Mouse (Mus musculus) mature B cell (primary cell): ENCODE results near the gene Pdpr.
"Not testable (repeated sequence)": the region's sequence is repeated elsewhere in the genome, so short reads cannot be mapped to it uniquely, and the experiment has no call there.

Experiments
- in situ Hi-C: fragments of 300-500 bp; cut with MboI; formaldehyde crosslinking; loops from 2 replicates; pipeline ENCODE4 v1.14.3; 2019

The Pdpr gene

GRCm38 (mm10) chr8:111093865-111094718 lies at the start of gene Pdpr:
Pdpr (plus strand) TSS chr8:111094630.
- in situ Hi-C loops = no loop called here

- in situ Hi-C loops = no loop called here
These were observed 45.7 kb upstream of the Pdpr start for GRCm38 (mm10) chr8:111048694-111049093.

- in situ Hi-C loops = no loop called here
These were observed 45.3 kb upstream of the Pdpr start for GRCm38 (mm10) chr8:111049106-111049505.

GRCm38 (mm10) chr8:111053827-111054518 lies 40.5 kb upstream of the Pdpr start:
- in situ Hi-C loops = no loop called here

- in situ Hi-C loops = no loop called here
These were observed 39.3 kb upstream of the Pdpr start for GRCm38 (mm10) chr8:111055031-111055634.

- in situ Hi-C loops = no loop called here
These were observed 38.8 kb upstream of the Pdpr start for GRCm38 (mm10) chr8:111055661-111056060.

- in situ Hi-C loops = no loop called here
These were observed 38.2 kb upstream of the Pdpr start, which contains the start of gene Exosc6 for GRCm38 (mm10) chr8:111056158-111056663. Exosc6 (plus strand) TSS chr8:111056339.

- in situ Hi-C loops = no loop called here
These were observed 37.6 kb upstream of the Pdpr start for GRCm38 (mm10) chr8:111056691-111057293.

- in situ Hi-C loops = no loop called here
These were observed 35.4 kb upstream of the Pdpr start for GRCm38 (mm10) chr8:111058946-111059572.

GRCm38 (mm10) chr8:111061688-111062071 lies 32.8 kb upstream of the Pdpr start:
- in situ Hi-C loops = no loop called here

GRCm38 (mm10) chr8:111062072-111062757 lies 32.2 kb upstream of the Pdpr start:
- in situ Hi-C loops = no loop called here

- in situ Hi-C loops = no loop called here
These were observed 31.5 kb upstream of the Pdpr start for GRCm38 (mm10) chr8:111062893-111063292.

GRCm38 (mm10) chr8:111066308-111066707 lies 28.1 kb upstream of the Pdpr start:
- in situ Hi-C loops = no loop called here

GRCm38 (mm10) chr8:111067439-111067838 lies 27.0 kb upstream of the Pdpr start:
- in situ Hi-C loops = no loop called here

GRCm38 (mm10) chr8:111068660-111069059 lies 25.8 kb upstream of the Pdpr start:
- in situ Hi-C loops = not testable (repeated sequence)

- in situ Hi-C loops = no loop called here
These were observed 18.5 kb upstream of the Pdpr start for GRCm38 (mm10) chr8:111075926-111076325.

GRCm38 (mm10) chr8:111079461-111079860 lies 15.0 kb upstream of the Pdpr start:
- in situ Hi-C loops = no loop called here

- in situ Hi-C loops = no loop called here
These were observed 14.6 kb upstream of the Pdpr start for GRCm38 (mm10) chr8:111079861-111080271.

GRCm38 (mm10) chr8:111081580-111082258 lies 12.7 kb upstream of the Pdpr start:
- in situ Hi-C loops = no loop called here

- in situ Hi-C loops = not testable (repeated sequence)
These were observed 10.5 kb upstream of the Pdpr start for GRCm38 (mm10) chr8:111083936-111084335.
